Mouse (Mus musculus) B cell, adult 62 days (primary cell): ENCODE data around the gene Gpank1. TPM values are rescaled to one million over a fixed set of nuclear protein-coding genes. Genes with fewer than 3 reads are reported as not detected.

Experiments used
- total RNA-seq: library from RNA; stranded (reverse); gene quantifications from 4 replicates; pipeline ENCODE4 v1.2.4, GENCODE M21; 2023

Gene Gpank1
- total RNA-seq: 19.6 to 24.1 TPM (median 22.1 TPM) in 4 replicates

DNA sequence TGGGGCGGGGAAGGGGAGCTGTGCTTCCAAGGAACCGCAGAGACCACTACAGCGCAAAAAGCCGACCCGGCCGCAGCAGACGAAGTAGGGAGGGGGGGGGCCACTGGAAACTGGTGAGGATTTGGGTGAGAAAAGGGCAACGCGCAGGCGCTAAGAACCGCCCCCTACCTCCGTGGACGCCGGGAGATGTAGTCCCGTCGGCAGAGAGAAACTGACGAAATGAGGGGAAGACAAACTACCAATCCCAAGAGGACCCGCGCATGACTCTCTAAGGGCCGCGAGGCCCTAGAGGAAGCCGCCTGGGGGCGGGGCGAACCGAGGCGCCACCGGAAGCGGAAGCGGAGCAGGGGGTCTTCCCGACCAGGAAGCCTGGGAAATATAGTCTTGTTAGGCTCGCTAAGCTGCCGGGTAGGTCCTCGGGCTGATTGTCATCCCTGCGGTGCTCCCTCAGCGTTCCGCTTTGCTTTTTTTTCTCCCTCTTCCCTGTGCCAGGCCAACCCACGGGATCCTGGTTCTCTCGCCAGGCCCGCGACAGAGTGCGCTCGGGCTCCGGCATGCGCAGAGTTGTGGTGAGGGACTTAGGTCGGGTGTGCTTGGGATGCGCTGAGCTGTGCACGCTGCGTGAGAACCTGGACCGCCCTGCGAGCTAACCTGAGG, at the start of gene Gpank1:
Gene Gpank1 (plus strand): TSS at position 313 of the 657 bp plus-strand sequence.

DNA sequence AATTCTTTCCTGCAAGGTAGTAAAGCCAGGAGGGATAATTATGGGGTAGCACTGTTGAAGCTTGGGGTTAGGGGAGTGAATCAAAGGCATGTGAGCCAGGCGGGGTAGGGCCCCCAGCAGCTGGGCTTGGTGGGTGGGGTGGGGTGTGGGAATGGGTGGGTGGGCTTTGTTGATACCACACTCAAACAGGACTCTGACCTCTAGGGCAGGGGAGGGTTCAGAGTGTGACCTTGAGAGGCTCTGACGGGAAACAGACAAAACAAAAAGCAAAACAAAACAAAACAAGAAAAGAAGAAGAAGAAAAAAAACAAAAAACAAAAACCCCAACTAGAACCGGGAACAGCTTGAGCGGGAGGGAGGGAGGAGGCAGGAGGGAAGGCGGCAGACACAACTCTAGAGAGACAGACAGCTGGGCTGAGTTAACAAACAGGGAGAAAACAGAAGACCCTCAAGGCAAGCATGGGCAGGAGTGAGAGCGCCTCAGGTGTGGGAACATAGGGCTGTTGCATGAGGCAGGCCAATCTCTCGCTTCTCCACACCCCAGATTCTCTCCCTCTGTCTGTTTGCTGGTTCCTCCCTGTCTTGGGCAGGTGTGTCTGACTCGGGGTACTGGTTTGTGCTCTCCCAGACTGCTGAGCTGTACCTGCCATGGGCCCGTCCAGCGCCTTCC, 44.6 kb upstream of the Gpank1 start, which contains the start of gene Ly6g6e:
Gene Ly6g6e (plus strand): TSS at position 396 of the 670 bp plus-strand sequence.

DNA sequence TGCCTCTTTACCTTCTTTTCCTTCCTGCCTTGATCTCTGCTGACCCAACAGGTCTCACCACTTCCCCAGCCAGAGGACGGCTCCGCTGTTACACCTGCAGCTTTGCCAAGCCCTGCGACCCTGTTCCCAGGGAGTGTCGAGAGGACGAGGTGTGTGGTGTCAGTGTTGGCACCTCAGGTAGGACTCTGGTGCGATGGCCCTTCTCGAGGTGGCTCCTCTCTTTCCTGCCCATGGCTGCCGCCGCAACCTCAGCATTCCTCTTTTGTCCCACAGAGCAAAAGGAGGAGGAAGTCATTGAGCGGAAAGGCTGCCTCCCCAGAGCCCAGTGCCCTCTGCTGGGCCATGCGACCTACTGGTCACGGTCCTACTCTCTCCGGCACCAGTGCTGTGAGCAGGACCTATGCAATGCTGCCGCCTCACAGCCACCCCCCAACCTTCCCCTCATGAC, 43.4 kb upstream of the Gpank1 start, which contains the start of gene Ly6g6d:
Gene Ly6g6d (minus strand): TSS at position 280 of the 448 bp plus-strand sequence.

DNA sequence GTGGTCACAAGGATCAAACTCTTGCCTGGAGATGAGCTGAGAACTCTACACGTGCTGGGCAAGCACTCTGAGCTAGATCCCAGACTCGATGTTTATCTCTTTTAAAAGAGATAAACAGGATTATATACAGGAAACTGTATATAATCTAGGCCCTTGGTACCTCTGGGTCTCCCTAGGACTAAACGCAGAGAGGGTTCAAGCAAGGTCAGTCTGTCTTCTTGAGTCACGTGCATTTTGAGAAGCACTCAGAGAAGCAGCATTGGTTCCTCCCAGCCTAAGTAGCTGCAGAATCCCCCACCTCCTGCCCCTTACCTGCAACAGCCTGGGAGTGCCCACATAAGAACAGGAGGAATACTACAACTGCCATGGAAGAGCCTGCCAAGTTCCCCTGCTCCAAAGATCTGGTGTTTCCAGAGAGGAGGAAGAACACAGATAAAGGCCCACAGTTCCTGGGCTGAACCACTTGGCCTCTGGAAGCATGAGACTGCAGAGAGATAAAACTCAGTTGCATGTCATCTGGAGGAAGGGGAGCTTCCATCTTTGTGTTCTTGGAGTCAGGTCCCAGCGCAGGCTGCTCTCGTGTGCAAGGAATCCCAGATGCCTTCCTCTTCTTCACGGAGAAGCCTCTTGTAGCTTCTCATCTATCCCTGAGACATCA, 35.9 kb upstream of the Gpank1 start, which contains the start of gene Ly6g6f:
Gene Ly6g6f (minus strand): TSS at position 403 of the 658 bp plus-strand sequence.

DNA sequence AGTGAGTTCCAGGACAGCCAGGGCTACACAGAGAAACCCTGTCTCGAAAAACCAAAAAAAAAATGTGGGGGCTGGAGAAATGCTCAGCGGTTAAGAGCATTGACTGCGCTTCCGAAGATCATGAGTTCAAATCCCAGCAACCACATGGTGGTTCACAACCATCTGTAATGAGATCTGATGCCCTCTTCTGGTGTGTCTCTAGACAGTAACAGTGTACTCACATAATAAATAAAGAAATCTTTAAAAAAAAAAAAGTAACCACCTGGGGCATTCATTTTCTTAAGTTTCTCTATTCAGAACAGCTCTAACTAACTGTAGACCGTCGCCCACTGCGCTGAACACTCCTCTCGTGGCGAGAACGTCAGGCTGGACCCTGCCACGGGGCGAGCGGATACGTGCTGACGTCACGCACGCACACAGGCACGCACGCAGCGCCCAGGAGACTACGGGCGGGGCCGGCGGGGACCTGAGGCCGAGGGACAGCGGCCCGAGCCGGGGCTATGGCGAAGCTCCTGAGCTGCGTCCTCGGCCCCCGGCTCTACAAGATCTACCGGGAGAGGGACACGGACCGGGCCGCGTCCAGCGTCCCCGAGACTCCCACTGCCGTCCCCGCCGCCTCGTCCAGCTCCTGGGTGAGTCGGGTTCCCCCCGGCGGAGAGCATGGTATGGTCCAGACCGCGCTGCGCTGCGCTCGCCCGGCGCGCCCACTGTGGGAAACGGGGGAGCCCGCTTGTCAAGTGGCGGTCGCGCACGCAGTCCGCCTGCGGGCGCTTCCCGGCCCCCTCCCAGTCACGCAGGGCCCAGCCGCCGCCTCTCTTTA, 32.2 kb upstream of the Gpank1 start, which contains the start of gene Abhd16a:
Gene Abhd16a (plus strand): TSS at position 439 of the 820 bp plus-strand sequence.

DNA sequence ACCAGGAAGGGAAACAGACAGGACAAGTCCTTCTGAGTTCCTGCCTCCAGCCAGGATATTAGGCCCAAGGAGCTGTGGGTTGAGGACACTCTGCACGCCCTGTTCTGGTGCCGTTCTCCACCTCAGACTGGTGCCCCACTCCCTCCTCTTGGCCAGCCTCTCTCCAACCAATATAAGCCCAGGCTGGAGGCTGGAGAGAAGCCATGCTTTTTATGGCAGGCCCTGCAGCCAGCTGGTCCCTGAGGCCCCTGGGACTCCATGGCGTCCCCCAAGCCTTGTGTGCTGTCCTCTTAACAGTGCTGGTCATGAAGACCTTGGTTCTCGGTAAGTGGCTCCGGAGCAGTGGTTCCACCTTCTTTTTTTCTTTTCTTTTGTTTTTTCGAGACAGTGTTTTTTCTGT, 13.2 kb upstream of the Gpank1 start, which contains the start of gene Ly6g5c:
Gene Ly6g5c (plus strand): TSS at position 183 of the 400 bp plus-strand sequence.

DNA sequence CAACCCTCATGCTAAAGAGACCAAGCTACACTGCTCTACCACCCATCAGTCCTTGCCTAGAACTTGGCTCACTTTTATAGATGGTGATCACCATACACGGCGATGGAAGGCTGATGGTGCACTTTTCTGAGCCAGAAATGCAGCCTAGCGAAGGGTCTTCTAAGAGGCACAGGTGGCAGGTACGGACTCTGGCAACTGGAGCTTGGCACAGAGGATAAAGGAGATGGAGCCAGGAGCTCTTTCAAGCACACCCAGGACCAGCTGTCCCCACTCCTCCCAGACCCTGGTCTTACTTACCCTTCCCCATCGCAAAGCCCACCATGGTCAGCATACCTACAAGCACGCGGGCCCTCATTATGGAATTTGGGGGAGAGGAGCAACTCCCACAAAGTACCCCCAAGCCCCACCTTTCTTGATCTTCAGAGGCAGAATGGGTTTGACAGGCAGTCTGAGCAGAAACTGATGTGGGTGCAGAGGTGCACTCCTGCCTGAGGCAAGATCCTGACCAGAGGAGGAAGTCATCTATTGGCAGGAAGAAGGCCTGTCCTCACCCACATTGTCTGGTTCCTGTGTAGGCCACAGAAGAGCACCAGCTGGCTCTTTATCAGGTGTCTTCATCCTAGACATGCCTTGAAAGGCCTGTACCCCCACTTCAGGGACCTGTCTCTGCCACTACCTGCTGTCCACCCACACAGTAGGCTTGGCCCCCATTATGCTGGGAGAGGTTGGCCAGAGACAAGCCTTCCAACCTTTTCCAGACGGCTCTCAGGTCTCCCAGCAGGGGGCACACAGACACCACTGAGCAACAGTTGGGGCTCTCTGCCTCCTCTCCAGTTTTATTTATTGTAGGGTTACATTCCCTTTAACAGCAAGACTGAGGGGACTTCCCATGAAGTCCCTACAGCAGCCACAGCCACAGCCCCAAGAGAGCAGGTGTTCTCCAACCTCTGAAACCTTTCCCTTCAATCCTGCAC, 5.9 kb upstream of the Gpank1 start, which contains the start of gene Ly6g5b:
Gene Ly6g5b (minus strand): TSS at position 383 of the 974 bp plus-strand sequence.

DNA sequence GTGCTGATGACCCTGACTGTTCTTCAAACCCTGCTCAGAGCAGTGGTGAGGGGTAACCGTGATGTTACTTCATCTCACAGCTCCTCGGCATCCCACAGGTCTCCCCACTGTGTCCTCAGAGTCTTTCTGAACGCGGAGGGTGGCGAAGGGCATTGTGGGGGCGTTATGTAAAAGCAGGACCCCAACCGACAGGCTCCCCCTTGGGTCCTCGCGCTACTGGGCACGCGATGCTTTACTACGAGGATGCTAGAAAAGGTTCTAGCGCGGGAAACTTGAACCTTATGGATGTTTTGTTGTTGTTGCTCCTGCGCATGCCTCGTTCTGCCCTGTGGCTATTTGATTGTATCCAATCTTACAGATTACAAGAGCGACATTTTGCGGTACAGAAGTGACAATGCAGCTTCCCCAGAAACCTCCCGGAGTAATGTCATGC, 632 bp downstream of the Gpank1 start, which contains the start of gene Csnk2b:
Gene Csnk2b (minus strand): TSS at position 183 of the 433 bp plus-strand sequence.

DNA sequence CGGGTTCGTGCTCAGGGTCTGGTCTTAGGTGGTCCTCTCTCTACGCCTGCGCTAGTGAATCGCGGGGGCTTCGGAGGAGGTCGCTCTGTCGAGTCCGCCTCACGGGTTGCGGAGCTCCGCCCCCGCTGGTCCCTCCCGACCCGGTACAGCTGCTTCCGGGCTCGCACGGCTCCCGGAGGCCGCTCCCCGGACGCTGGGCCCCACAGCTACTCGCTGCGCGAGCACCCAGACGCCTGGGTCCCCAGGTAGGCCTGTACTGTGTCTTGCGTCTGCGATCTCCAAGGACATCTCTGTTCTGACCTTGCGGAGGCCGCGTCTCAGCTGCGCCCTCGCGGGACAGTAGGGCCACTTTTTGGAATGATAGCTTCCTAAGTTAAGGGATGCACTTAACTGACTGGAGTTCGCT, 5.0 kb downstream of the Gpank1 start, which contains the start of gene D17H6S53E:
Gene D17H6S53E (plus strand): TSS at position 168 of the 406 bp plus-strand sequence.

DNA sequence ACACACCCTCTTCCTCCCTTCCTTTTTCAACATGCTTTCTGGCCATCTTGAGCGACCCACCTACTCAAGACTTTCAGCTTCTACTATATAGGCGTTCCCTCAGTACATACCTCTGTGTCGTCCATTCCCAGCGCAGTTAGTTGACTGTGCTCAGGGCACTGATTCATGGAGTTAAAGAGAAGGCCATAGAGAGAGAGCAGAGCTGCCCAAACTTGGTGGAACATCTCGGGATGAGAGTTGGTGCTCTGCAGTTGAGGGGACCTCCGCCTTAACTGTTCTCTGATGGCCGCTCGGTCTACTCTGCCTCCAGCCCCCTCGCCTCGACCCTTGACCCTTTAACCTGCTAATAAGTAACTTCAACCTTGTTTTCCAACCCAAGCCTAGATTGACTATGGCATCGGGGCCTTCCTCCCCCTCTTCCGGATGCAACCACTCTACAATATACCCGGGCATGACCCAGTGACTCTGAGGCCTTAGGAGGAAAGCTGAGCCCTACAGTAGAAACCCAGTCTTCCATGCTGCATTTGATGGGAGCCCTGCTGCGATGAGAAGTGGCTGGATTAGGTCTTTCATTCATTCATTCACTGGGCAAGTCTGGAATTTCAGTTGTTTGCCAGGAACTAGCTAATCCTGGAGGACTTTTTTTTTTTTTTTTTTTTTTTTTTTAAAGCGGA, 10.4 kb downstream of the Gpank1 start, which contains the start of gene Apom:
Gene Apom (minus strand): TSS at position 551 of the 674 bp plus-strand sequence.

DNA sequence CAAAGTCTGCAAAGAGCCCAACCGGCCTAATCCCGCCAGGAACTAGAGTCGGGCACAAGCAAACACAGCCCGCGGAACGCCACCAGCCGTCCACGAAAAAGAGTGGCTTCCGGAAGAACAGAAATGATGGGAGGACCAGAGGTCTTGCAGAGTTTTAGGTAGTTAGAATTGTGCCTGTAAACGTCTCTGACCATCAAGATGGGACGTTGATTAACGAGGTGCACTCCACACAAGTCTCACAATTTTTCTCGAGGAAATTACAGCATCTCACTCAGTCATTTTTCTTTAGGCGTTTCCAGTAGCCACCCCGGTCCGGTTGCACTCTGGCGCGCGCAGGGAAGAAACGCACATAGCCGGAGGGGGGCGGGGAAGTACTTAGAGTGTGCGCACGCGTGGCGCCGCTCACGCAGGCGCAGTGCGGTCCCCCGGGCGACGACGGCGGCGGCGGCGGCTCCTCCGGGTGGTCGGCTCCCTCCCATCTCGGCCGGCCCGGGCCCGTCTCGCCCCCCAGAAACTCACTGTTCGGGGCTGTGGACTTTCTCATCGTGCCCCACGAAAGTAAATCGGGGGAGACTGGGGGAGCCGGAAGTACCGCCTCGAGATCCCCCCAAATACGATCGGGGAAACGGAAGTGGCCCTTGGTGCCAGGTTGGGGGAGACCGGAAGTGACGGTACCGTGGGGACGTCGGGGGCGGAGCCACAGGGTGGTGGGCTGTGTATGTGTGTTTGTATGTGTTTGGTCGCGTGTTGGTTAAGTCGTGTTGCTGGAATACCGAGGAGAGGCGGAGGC, 13.7 kb downstream of the Gpank1 start, which contains the start of gene Bag6:
Gene Bag6 (plus strand): TSS at position 378 of the 790 bp plus-strand sequence.

DNA sequence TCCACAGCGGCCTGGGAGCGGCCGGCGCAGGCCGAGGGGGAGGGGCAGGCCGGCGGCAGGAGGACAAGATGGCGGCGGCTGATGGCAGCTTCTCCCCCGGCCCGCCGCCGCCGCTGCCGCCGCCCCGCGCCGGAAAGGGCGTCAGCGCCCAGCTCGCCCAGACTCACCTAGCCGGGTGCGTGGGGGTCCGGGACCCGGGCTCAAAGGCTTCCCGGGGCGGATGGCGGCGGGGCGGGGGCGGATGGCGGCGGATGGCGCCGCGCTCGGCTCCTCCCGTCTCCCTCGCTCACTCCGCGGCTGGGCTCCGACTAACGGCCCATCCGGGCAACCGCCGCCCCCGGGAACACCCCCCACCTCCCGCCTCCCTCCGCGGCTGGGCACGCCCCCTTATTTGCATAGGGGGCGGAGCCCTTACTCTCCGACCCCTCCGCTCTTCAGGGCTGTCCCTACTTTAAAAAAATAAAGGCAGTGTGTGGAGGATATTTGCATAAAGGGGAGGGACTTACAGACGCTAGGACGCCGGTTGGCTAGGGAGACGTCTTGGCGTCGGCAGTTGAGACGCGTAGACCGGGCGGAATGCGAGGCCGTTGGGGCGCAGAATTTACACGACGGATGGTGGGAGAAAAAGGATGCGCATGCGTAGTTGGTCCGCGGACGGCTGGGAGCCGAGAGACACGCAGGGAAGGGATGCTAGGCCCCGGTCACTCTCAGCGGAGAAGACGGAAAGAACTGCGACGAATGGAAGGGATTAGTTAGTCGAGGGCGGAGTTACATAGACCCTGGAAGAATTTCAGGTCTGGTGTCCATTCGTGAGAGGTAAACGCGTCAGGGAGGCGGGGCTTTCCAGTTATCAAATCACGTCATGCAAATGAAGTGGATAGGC, 43.6 kb downstream of the Gpank1 start, which contains the start of gene Prrc2a:
Gene Prrc2a (minus strand): TSS at position 330 of the 883 bp plus-strand sequence.

Other genes starting within 250 kb of the Gpank1 start
- 11.5 to 12.8 TPM (median 11.9 TPM) in 4 replicates for gene Zbtb12, start 242.0 kb upstream of the Gpank1 start, total RNA-seq
- not detected in 4 replicates for gene Gm20547, start 239.4 kb upstream of the Gpank1 start, total RNA-seq
- gene C2, start 223.2 kb upstream of the Gpank1 start, total RNA-seq: 1.6 to 3.1 TPM (median 3.1 TPM) in 4 replicates
- gene Ehmt2, start 223.0 kb upstream of the Gpank1 start, total RNA-seq: 145 to 166 TPM (median 150 TPM) in 4 replicates
- gene Slc44a4, start 207.0 kb upstream of the Gpank1 start, total RNA-seq: not detected in 4 replicates
- 91.5 to 104 TPM (median 98.0 TPM) in 4 replicates for gene Neu1, start 190.2 kb upstream of the Gpank1 start, total RNA-seq
- gene Hspa1b, start 162.2 kb upstream of the Gpank1 start, total RNA-seq: 143 to 677 TPM (median 225 TPM) in 4 replicates
- gene Gm20481, start 151.5 kb upstream of the Gpank1 start, total RNA-seq: 1.1 TPM in 1 of 4 replicates, not detected in the others
- gene Hspa1a, start 149.3 kb upstream of the Gpank1 start, total RNA-seq: 69.3 to 362 TPM (median 119 TPM) in 4 replicates
- 0.24 to 0.40 TPM in 2 of 4 replicates, not detected in the others for gene Hspa1l, start 148.8 kb upstream of the Gpank1 start, total RNA-seq
- 27.8 to 35.0 TPM (median 28.9 TPM) in 4 replicates for gene Lsm2, start 139.6 kb upstream of the Gpank1 start, total RNA-seq
- gene Vars, start 120.5 kb upstream of the Gpank1 start, total RNA-seq: 237 to 278 TPM (median 258 TPM) in 4 replicates
- 0.28 to 0.52 TPM (median 0.30 TPM) in 4 replicates for gene Vwa7, start 104.9 kb upstream of the Gpank1 start, total RNA-seq
- gene Sapcd1, start 93.4 kb upstream of the Gpank1 start, total RNA-seq: 3.0 to 6.4 TPM (median 4.1 TPM) in 4 replicates
- 8.7 to 15.9 TPM (median 11.2 TPM) in 4 replicates for gene Msh5, start 74.7 kb upstream of the Gpank1 start, total RNA-seq
- 185 to 195 TPM (median 191 TPM) in 4 replicates for gene Clic1, start 71.5 kb upstream of the Gpank1 start, total RNA-seq
- gene Ddah2, start 62.4 kb upstream of the Gpank1 start, total RNA-seq: 2.2 to 6.0 TPM (median 4.3 TPM) in 4 replicates
- gene Ly6g6c, start 56.1 kb upstream of the Gpank1 start, total RNA-seq: not detected in 4 replicates
- not detected in 4 replicates for gene Mpig6b, start 55.3 kb upstream of the Gpank1 start, total RNA-seq
- gene Ly6g6e, start 44.6 kb upstream of the Gpank1 start, total RNA-seq: not detected in 4 replicates
- gene Ly6g6d, start 43.4 kb upstream of the Gpank1 start, total RNA-seq: not detected in 4 replicates
- not detected in 4 replicates for gene Ly6g6f, start 35.8 kb upstream of the Gpank1 start, total RNA-seq
- gene Abhd16a, start 32.2 kb upstream of the Gpank1 start, total RNA-seq: 72.8 to 85.6 TPM (median 76.5 TPM) in 4 replicates
- gene Ly6g5c, start 13.2 kb upstream of the Gpank1 start, total RNA-seq: not detected in 4 replicates
- gene Ly6g5b, start 6.0 kb upstream of the Gpank1 start, total RNA-seq: 0.66 to 1.6 TPM (median 1.3 TPM) in 4 replicates
- gene Csnk2b, start 598 bp downstream of the Gpank1 start, total RNA-seq: 114 to 130 TPM (median 122 TPM) in 4 replicates
- gene D17H6S53E, start 4.9 kb downstream of the Gpank1 start, total RNA-seq: 12.0 to 17.1 TPM (median 14.5 TPM) in 4 replicates
- 1.2 to 1.6 TPM in 2 of 4 replicates, not detected in the others for gene Apom, start 10.6 kb downstream of the Gpank1 start, total RNA-seq
- 465 to 496 TPM (median 476 TPM) in 4 replicates for gene Bag6, start 13.7 kb downstream of the Gpank1 start, total RNA-seq
- gene Prrc2a, start 43.4 kb downstream of the Gpank1 start, total RNA-seq: 337 to 364 TPM (median 345 TPM) in 4 replicates
- 2.7 to 6.9 TPM (median 4.0 TPM) in 4 replicates for gene Aif1, start 54.6 kb downstream of the Gpank1 start, total RNA-seq
- gene Lst1, start 67.0 kb downstream of the Gpank1 start, total RNA-seq: 33.5 to 53.9 TPM (median 46.9 TPM) in 4 replicates
- 591 to 612 TPM (median 606 TPM) in 4 replicates for gene Ltb, start 73.0 kb downstream of the Gpank1 start, total RNA-seq
- 9.1 to 13.6 TPM (median 11.4 TPM) in 4 replicates for gene Tnf, start 80.6 kb downstream of the Gpank1 start, total RNA-seq
- gene Lta, start 83.9 kb downstream of the Gpank1 start, total RNA-seq: 39.2 to 45.1 TPM (median 41.7 TPM) in 4 replicates
- gene Gm16181, start 99.4 kb downstream of the Gpank1 start, total RNA-seq: not detected in 4 replicates
- gene Atp6v1g2, start 112.2 kb downstream of the Gpank1 start, total RNA-seq: 1.7 to 4.6 TPM (median 2.7 TPM) in 4 replicates
- 11.2 to 14.6 TPM (median 13.4 TPM) in 4 replicates for gene Nfkbil1, start 114.3 kb downstream of the Gpank1 start, total RNA-seq
- gene Ddx39b, start 120.3 kb downstream of the Gpank1 start, total RNA-seq: 399 to 443 TPM (median 429 TPM) in 4 replicates
- 1,754 to 1,882 TPM (median 1,817 TPM) in 4 replicates for gene H2-D1, start 141.3 kb downstream of the Gpank1 start, total RNA-seq
- 10.1 to 16.4 TPM (median 11.8 TPM) in 4 replicates for gene H2-Q1, start 198.9 kb downstream of the Gpank1 start, total RNA-seq
- gene H2-Q2, start 220.8 kb downstream of the Gpank1 start, total RNA-seq: 6.5 to 10.8 TPM (median 9.4 TPM) in 4 replicates